In the genomic region with DNA sequence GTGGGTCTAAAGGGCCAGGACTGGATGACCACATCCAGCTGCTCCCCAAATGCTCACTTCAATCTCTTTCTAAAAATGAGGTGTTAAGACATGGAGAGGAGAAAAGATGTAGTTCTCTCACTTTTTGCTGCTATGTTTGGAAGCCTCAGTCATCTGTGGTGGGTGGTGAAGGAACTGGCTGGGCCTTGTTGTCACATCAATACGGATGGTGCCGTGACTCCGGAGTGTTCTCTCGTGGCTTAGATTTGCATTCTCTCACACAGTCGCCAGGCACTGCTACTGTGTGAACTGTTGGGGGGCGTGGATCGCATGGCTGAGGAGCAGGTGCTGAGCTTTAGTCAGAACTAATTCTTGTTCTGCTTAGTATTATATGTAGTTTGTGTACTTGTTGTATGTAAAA, we compare ENCODE assay signal across 30 mouse cellular contexts. TPM values are rescaled to one million over a fixed set of nuclear protein-coding genes. Genes with fewer than 3 reads are reported as not detected.
DNase-seq lines count a peak whose midpoint lies in the region; ATAC-seq and TF ChIP-seq lines count a peak whose summit lies in the region.
"Had no signal": no experiment of that assay in that cellular context is flagged by ENCODE, and none has a peak within 500 bp of the region (broad histone marks: within the 10 kb centered on the region; RNA-seq: fewer than 3 reads in every experiment).

No protein-coding gene starts in this region.

- H3K9ac ChIP-seq in forebrain, postnatal 0 days = no peak overlapping the region
- H3K9ac ChIP-seq: embryonic facial prominence, embryonic 15.5 days; heart, embryonic 12.5 days; liver, embryonic 15.5 days; lung, embryonic 15.5 days; midbrain, embryonic 15.5 days; neural tube, embryonic 13.5 days; stomach, embryonic 15.5 days had no signal

- no peak for ATAC-seq in granulocyte monocyte progenitor cell, adult 5-6 weeks (replicated peaks; ENCODE audit: poor library complexity, severe bottlenecking)
- no peak for ATAC-seq in forebrain, postnatal 0 days
- ATAC-seq: intestine, postnatal 0 days; midbrain, embryonic 15.5 days; Patski had no signal

- no peaks in the 10 kb centered on the region for H3K36me3 ChIP-seq in forebrain, postnatal 0 days (ENCODE audit: insufficient read depth)
- H3K36me3 ChIP-seq: embryonic facial prominence, embryonic 15.5 days; G1E; heart, embryonic 12.5 days; liver, embryonic 15.5 days; lung, embryonic 15.5 days; midbrain, embryonic 15.5 days; neural tube, embryonic 13.5 days; stomach, embryonic 15.5 days had no signal

- H3K27ac ChIP-seq in forebrain, postnatal 0 days (ENCODE audit: low read depth, low read length) = no peak overlapping the region
- H3K27ac ChIP-seq: embryonic facial prominence, embryonic 15.5 days; liver, embryonic 15.5 days; lung, embryonic 15.5 days; midbrain, embryonic 15.5 days; neural tube, embryonic 13.5 days; stomach, embryonic 15.5 days had no signal

- H3K4me3 ChIP-seq in forebrain, postnatal 0 days (ENCODE audit: low read depth, low read length) = no peak overlapping the region
- H3K4me3 ChIP-seq: embryonic facial prominence, embryonic 15.5 days; heart, embryonic 12.5 days; liver, embryonic 15.5 days; lung, embryonic 15.5 days; midbrain, embryonic 15.5 days; myocyte; neural tube, embryonic 13.5 days; stomach, embryonic 15.5 days had no signal

- no peak for TF ChIP-seq CTCF in forebrain, postnatal 0 days (IDR thresholded peaks at IDR 0.05; ENCODE audit: low read depth)

- intact Hi-C loops in left cerebral cortex, postnatal 25 days (cut with DNase I) = no loop called here

- no peaks in the 10 kb centered on the region for H3K27me3 ChIP-seq in forebrain, postnatal 0 days (ENCODE audit: insufficient read depth, low read length)
- H3K27me3 ChIP-seq: CH12.LX; embryonic facial prominence, embryonic 15.5 days; heart, embryonic 12.5 days; liver, embryonic 15.5 days; lung, embryonic 15.5 days; midbrain, embryonic 15.5 days; neural tube, embryonic 13.5 days; stomach, embryonic 15.5 days had no signal

- H3K9me3 ChIP-seq in forebrain, postnatal 0 days (ENCODE audit: low read length) = no peaks in the 10 kb centered on the region
- H3K9me3 ChIP-seq: embryonic facial prominence, embryonic 15.5 days; heart, embryonic 12.5 days; liver, embryonic 15.5 days; lung, embryonic 15.5 days; midbrain, embryonic 15.5 days; neural tube, embryonic 13.5 days; stomach, embryonic 15.5 days had no signal

- H3K4me1 ChIP-seq in forebrain, postnatal 0 days (ENCODE audit: insufficient read depth) = no peaks in the 10 kb centered on the region
- H3K4me1 ChIP-seq: embryonic facial prominence, embryonic 15.5 days; liver, embryonic 15.5 days; lung, embryonic 15.5 days; stomach, embryonic 15.5 days had no signal

- DNase-seq in brain, adult 2 months (ENCODE audit: low read depth, low spot score) = peak; percentile 87
- peak; percentile 73 to 83 for DNase-seq in frontal cortex, adult 2 months (ENCODE audit: extremely low spot score in 1 of 2, low spot score in 1 of 2)
- peak; percentile 50 to 92 for DNase-seq in left cerebral cortex, postnatal 25 days (ENCODE audit: low spot score in 2 of 2)
- peak; percentile 25 for DNase-seq in right cerebral cortex, postnatal 14 days
- DNase-seq in T-cell, adult 2 months (ENCODE audit: low spot score) = no peak
- DNase-seq in forebrain, postnatal 0 days = no peak
- DNase-seq: adrenal gland, adult 8-10 months; B cell, adult 2 months; cerebellum, adult 8-10 months; gastrocnemius, postnatal 10 days; heart, adult 18-20 months; heart, postnatal 10 days; kidney, postnatal 25 days; liver; thymus, adult 18-20 months; thymus, postnatal 36 days had no signal

- no peak overlapping the region for H3K4me2 ChIP-seq in forebrain, postnatal 0 days (ENCODE audit: low read depth)
- H3K4me2 ChIP-seq: embryonic facial prominence, embryonic 15.5 days; heart, embryonic 12.5 days; liver, embryonic 15.5 days; lung, embryonic 15.5 days; midbrain, embryonic 15.5 days; neural tube, embryonic 13.5 days; stomach, embryonic 15.5 days had no signal

- WGBS in forebrain, postnatal 0 days = 77% methylated on average over 7 of the region's 7 CpGs

RNA-seq across cellular contexts. Expression of gene Pmp22, which starts 47.6 kb away (rescaled TPM):
- polyA plus RNA-seq in frontal cortex, adult 2 months (2012; rRNA removed) = 23.9 and 24.0 TPM in 2 replicates
- 10 to 100 TPM; 26.4 to 34.5 TPM for total RNA-seq in left cerebral cortex, postnatal 25 days (2021)
- total RNA-seq in granulocyte monocyte progenitor cell, adult 5-6 weeks (2014; fragmentation: Nextera tagmentation) = not detected in 2 replicates
- not detected in 2 replicates for total RNA-seq in granulocyte monocyte progenitor cell, adult 5-6 weeks (2017)
- total RNA-seq in forebrain, postnatal 0 days (2014; rRNA removed) = 12.9 and 31.7 TPM in 2 replicates
- polyA plus RNA-seq in forebrain, postnatal 0 days (2015; fragmentation: Nextera tagmentation; extraction: Ambion mirVana) = 33.5 and 34.5 TPM in 2 replicates
- total RNA-seq: CH12.LX; common myeloid progenitor, adult 5-6 weeks had no signal
- polyA plus RNA-seq: G1E had no signal

Comparison
In these comparisons a context has a peak if more than half of its experiments do, and no peak if none do; other contexts are left out.
1. DNase-seq: peak in brain, adult 2 months (single experiment), frontal cortex, adult 2 months (2 of 2), left cerebral cortex, postnatal 25 days (2 of 2) and right cerebral cortex, postnatal 14 days (single experiment); none in T-cell, adult 2 months (single experiment) and forebrain, postnatal 0 days (single experiment).
2. RNA of gene Pmp22, which starts 47.6 kb away (total RNA-seq): 26.4 to 34.5 TPM in left cerebral cortex, postnatal 25 days and 12.9 to 31.7 TPM in forebrain, postnatal 0 days; not detected in granulocyte monocyte progenitor cell, adult 5-6 weeks; every median in the first group is over 10 times any median in the second.